Mouse (Mus musculus): ENCODE measurements around the gene Tmem183a. TPM values are rescaled to one million over a fixed set of nuclear protein-coding genes. Genes with fewer than 3 reads are reported as not detected.

Gene Tmem183a
- polyA plus RNA-seq, 1 experiment from 2014 or later = 95.9 TPM

DNA sequence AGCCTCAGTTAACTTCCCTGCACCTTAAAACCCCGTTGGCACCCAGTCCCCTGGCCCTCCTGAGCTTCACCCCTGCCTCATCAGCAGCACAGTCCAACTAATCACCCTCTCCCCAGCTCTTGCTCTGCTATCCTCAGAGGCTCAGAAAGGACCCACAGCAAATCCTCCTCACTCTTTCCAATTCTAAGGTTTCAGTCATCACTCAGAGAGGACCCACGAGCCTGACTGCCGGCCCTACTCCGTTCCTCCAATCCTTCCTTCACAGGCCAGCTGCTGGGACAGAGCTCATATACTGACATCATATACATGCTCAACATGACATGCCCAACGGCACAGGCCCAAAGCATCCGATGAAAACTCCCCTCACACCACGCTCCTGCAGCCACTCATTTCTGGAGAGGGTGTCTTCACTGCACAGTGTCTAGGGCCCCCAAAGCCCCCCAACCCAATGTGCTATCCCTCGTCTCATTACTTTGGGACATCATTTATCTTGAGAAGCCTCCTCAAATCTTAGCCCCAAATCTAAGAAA, 18.9 kb downstream of the Tmem183a start:
- H3K4me3 ChIP-seq = peak overlapping the region; percentile 68

DNA sequence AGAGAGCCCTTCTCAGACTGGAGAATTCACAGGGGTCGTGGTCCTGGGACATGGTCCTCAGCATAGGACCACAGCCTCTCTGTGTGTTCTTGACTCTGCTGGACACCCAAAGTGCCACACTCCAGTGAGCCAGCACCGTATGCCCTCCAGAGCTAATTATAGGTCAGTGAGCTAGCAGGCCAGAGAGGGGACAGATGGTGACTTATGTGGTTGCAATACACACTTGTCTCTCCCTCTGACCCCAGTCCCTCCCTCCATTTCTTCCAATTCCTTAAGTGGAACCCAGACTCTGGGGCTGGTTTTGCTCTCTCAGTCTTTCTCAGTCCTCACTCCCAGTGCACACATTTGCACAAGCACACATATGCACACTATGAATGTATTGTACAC, 19.5 kb downstream of the Tmem183a start:
- Histone ChIP-seq H3K4me3 (peak overlapping the region; percentile 68), H3K9me3 (no peaks in the 10 kb centered on the region), H3K27me3 (ENCODE audit: insufficient read depth, poor library complexity, severe bottlenecking) (no peaks in the 10 kb centered on the region), H3K36me3 (peaks cover 20% of the 10 kb centered on the region), H3K4me1 (peaks cover 72% of the 10 kb centered on the region), H3K27ac (peak overlapping the region; percentile 67)
- no peak for DNase-seq (ENCODE audit: low spot score)
- 55% methylated on average over 2 of the region's 2 CpGs for WGBS

More for the DNA sequence above, 18.9 kb downstream of the Tmem183a start:
- no peaks in the 10 kb centered on the region for H3K27me3 ChIP-seq (ENCODE audit: insufficient read depth, poor library complexity, severe bottlenecking)
- peaks cover 25% of the 10 kb centered on the region for H3K36me3 ChIP-seq
- 60% methylated on average over 8 of the region's 8 CpGs for WGBS
- H3K9me3 ChIP-seq = no peaks in the 10 kb centered on the region
- H3K27ac ChIP-seq = peak overlapping the region; percentile 67
- peaks cover 66% of the 10 kb centered on the region for H3K4me1 ChIP-seq
- DNase-seq (ENCODE audit: low spot score) = no peak

DNA sequence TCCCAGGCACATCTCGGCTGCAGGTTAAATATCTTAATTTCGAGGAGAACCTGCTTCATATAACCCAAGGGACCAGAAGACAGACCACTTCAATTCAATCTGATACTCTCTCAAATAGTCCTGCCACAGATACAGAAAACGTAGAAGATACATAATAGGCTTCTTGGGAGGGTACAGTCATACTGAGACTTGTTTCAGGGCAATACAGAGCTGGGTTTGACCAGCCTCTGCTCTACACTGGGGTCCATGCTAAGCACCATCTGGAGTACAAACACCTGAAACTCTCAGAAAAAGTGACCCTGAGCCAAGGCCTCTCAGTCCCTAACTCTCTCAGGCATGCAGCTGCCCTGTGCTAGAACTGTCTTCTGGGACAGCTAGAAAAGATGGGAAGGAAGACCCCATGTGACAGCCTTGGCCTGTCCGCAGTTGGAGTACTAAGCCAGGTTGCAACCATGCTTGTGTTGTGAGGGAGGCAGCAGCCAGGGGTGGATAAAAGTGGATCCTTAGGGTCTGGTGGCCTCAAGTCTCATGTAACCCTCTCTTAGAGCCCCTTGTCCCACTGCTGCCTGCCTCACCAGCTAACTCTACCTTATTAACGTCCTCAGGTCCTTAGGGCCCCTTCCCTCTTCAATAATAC, 20.0 kb downstream of the Tmem183a start:
- Histone ChIP-seq H3K36me3 (peaks cover 14% of the 10 kb centered on the region), H3K4me1 (peaks cover 76% of the 10 kb centered on the region), H3K4me3 (peak overlapping the region; percentile 68), H3K27me3 (ENCODE audit: insufficient read depth, poor library complexity, severe bottlenecking) (no peaks in the 10 kb centered on the region), H3K27ac (peak overlapping the region; percentile 67), H3K9me3 (no peaks in the 10 kb centered on the region)
- no peak for DNase-seq (ENCODE audit: low spot score)
- WGBS = 74% methylated on average over 5 of the region's 5 CpGs

DNA sequence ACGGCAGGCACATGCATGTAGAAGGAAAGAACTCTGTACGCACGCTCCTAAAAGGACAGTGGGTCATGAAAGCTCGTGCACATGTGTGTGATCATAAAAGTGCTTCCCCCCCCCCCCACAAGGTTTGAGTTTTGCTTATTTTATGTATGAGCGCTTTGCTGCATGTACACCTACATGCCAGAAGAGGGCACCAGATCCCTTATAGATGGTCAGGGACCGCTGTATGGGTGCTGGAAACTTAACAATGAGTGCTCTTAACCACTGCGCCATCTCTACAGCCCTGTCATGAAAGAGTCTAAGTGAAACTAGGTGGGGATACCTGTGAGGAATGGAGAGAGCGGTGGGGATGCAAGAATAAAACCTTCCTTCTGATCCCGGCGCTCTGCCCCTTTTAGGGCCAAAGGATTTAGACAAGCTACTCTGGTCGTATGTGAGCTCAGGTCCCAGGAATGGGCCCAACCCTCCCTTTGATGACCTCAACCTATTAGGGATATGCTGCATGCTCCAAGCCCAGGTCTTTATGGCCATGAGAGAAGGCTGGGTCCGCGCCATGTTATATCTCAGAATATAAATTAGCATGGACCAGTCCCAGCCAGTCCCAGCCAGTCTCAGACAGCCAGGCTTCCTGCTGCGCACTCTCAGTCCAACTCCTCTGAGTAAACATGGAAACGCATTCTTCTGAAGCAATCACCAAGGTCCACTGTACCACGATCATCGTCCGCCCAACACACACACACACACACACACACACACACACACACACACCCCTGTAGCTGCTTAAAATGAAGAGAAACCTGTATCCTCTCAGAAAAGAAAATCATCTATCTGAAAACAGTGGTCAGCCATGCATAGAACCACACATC, 21.8 kb downstream of the Tmem183a start:
- 92% methylated on average over 18 of the region's 18 CpGs for WGBS
- Histone ChIP-seq H3K4me1 (peaks cover 82% of the 10 kb centered on the region), H3K36me3 (0 out of 2 replicates have a peak, but pooled peaks cover 4% of the 10 kb centered on the region), H3K9me3 (no peaks in the 10 kb centered on the region), H3K27ac (peak overlapping the region; percentile 59; the same call in 1 of the 2 replicates), H3K4me3 (no peak overlapping the region), H3K27me3 (ENCODE audit: insufficient read depth, poor library complexity, severe bottlenecking) (no peaks in the 10 kb centered on the region)
- DNase-seq (ENCODE audit: low spot score) = no peak

DNA sequence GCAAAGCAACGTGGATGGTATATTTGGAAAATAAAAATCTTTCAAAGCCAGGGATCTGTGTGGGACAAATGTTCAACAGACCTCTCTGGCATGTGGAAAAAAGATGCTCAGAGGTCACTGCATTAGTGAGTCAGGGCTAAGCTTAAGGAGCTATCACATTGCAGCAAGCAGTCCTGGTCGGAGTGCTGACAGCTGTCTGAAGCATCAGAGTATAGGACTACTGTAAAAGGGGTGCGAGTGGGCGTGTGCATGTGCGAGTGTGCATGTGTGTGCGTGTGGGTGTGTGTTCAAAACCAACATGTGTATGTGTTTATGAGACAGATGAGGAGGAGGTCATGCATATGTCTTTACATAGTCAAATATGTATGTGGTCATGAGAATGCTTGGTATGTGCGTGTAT, 22.6 kb downstream of the Tmem183a start:
- peaks cover 82% of the 10 kb centered on the region for H3K4me1 ChIP-seq
- no peaks in the 10 kb centered on the region for H3K9me3 ChIP-seq
- 0 out of 2 replicates have a peak, but pooled peaks cover 4% of the 10 kb centered on the region for H3K36me3 ChIP-seq
- H3K27ac ChIP-seq = peak overlapping the region; percentile 59
- H3K27me3 ChIP-seq (ENCODE audit: insufficient read depth, poor library complexity, severe bottlenecking) = no peaks in the 10 kb centered on the region
- no peak for DNase-seq (ENCODE audit: low spot score)
- 60% methylated on average over 7 of the region's 7 CpGs for WGBS
- peak overlapping the region; percentile 6; the same call in 1 of the 2 replicates for H3K4me3 ChIP-seq

DNA sequence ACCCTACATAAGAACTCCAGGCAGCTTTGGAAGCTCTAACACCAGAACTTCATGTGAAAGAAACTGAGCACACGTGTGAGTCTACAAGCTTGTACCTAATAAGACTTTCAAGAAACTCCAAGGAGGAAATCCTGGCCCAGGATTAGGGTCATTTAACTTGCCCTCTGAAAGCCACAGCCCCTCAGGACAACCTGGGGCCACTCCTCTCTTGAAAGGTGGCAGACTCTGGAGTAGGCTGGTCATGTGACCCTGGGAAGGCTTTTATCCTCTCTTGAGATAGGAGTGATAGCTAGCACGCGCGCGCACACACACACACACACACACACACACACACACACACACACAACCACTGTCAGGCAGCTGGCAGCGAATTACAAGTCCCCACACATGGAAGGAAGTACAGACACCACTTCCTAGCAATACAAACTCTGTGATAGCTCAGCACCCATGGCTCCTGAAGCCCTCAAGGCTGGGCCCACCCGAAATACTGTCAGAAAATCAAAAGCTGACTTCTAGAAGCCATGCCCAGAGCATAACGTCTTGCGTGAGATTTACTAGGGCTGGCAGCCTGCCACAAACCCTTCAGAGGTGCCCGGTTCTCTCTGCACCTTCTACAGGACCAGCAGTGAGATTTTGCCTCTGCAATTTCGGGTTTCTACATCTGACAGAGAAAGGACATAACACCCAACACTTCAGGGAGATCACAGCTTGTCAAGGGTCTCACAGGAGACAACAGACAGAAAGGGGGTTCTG, 24.6 kb downstream of the Tmem183a start:
- peak overlapping the region; percentile 37 for H3K27ac ChIP-seq
- 0 out of 2 replicates have a peak, but pooled peaks cover 4% of the 10 kb centered on the region for H3K36me3 ChIP-seq
- H3K4me1 ChIP-seq = peaks cover 81% of the 10 kb centered on the region
- no peaks in the 10 kb centered on the region for H3K9me3 ChIP-seq
- 64% methylated on average over 11 of the region's 11 CpGs for WGBS
- no peaks in the 10 kb centered on the region for H3K27me3 ChIP-seq (ENCODE audit: insufficient read depth, poor library complexity, severe bottlenecking)
- no peak overlapping the region for H3K4me3 ChIP-seq
- no peak for DNase-seq (ENCODE audit: low spot score)

DNA sequence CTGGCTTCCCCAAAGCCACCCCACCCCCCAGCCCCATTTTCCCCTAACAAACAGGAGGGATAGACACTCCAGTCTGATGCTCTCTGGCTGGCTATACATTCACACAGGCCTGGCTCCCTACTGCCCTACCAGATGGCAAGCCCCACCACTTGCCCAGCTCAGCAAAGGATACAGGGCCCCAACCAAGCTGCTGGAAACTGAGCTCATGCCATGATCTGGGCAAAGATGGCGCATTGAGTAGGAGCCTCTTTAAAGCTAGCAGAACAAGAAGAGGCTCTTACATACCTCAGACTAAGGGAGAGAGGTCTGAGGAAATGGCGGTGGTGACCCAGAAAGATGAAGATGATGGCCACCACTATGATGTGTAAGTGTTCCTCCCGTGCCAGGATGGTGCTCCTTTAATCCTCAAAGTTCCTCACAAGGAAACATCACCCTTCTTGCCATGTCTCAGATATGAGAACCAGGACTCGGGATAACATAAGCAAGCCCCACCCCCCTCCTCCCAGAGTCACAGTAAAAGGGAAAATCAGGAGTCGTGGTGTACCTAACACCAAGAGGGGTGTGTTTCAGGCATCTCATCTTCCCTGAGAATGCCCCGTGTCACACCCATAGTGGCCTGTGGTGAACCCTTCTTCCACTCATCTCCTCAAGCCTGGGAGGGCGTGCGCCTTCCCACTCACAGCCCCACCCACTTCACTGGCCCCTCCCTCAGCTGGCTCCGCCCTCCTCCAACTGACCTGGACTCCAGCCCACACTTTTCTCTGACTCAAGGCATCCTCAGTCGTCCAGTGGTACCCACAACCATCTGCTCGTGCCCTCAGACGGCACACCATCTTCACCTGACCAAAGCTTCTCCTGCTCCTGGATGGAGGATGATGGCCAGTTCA, 25.6 kb downstream of the Tmem183a start:
- WGBS = 81% methylated on average over 12 of the region's 12 CpGs
- H3K27ac ChIP-seq = peak overlapping the region; percentile 63; the same call in 1 of the 2 replicates
- no peak overlapping the region for H3K4me3 ChIP-seq
- H3K9me3 ChIP-seq = no peaks in the 10 kb centered on the region
- no peak for DNase-seq (ENCODE audit: low spot score)
- H3K4me1 ChIP-seq = peaks cover 80% of the 10 kb centered on the region
- 0 out of 2 replicates have a peak, but pooled peaks cover 4% of the 10 kb centered on the region for H3K36me3 ChIP-seq
- H3K27me3 ChIP-seq (ENCODE audit: insufficient read depth, poor library complexity, severe bottlenecking) = no peaks in the 10 kb centered on the region

DNA sequence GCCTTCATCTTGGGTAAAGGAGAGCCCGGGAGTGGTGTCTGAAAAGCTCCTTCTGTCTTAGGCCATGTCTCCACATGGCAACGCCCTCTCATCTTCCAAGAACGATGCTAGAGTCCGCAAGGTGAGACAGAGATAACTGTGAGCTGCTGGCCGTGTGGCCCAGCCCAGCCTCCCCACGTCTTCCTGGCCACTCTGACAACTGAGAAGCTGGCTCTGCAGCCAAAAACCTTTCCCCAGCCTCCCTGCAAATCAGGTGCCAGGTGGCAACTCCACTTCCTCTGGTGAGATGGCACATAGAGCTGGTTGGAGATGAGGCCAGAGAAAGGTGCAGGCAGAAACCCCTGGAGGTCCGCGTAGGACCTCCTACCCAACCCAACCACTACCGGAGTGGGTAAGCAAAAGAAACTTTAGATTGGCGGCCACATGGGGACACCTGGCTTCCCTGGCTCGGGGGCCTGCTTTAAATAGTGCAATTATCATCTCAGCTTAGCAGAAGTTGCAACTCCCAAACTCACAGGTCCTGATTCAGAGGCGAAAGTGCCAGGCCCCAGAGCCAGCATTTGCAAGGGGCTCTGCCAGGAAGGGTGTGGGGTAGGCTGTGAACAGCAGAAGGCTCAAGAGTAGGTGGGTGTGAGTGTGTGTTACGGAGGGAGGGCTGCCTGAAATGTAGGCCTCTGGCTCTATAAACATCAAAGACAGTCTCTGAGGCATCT, 26.4 kb downstream of the Tmem183a start:
- no peaks in the 10 kb centered on the region for H3K9me3 ChIP-seq
- whole genome bisulfite sequencing = 73% methylated on average over 13 of the region's 13 CpGs
- H3K27me3 ChIP-seq (ENCODE audit: insufficient read depth, poor library complexity, severe bottlenecking) = no peaks in the 10 kb centered on the region
- peaks cover 80% of the 10 kb centered on the region for H3K4me1 ChIP-seq
- H3K36me3 ChIP-seq = 0 out of 2 replicates have a peak, but pooled peaks cover 4% of the 10 kb centered on the region
- no peak for DNase-seq (ENCODE audit: low spot score)
- peak overlapping the region; percentile 63 for H3K27ac ChIP-seq
- H3K4me3 ChIP-seq = no peak overlapping the region

DNA sequence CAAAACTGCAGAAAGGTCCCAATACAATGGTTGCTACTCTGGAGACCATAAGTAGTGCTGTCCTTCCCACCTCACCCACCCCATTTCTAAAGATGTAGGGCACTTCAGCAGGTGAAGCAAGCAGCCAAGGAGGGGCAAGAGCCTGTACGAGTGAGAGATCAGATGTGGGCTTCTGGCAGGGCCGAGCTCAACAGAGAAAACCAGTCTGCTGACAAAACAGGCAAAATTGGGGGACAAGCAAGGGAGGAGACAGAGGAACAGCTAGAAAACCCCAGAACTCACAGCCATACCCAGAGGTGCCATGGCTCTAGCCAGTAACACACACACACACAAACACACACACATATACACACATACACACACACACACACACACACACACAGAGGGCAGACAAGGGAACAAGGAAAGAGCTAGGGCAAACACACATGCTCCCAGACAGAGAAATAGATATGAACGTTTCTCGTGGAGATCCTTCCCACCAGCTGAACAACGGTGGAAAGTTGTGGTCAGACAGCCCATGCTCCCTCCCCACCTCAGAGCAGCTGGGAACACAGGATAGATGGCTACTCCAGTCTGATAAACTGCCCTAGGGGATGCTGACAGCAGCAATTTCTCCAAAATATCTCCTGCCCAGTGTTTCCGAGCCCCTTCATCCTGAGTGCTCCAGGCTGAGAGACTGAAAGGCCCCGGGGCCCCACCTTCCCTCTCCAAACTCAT, 27.5 kb downstream of the Tmem183a start:
- H3K4me1 ChIP-seq = peaks cover 70% of the 10 kb centered on the region
- no peaks in the 10 kb centered on the region for H3K9me3 ChIP-seq

DNA sequence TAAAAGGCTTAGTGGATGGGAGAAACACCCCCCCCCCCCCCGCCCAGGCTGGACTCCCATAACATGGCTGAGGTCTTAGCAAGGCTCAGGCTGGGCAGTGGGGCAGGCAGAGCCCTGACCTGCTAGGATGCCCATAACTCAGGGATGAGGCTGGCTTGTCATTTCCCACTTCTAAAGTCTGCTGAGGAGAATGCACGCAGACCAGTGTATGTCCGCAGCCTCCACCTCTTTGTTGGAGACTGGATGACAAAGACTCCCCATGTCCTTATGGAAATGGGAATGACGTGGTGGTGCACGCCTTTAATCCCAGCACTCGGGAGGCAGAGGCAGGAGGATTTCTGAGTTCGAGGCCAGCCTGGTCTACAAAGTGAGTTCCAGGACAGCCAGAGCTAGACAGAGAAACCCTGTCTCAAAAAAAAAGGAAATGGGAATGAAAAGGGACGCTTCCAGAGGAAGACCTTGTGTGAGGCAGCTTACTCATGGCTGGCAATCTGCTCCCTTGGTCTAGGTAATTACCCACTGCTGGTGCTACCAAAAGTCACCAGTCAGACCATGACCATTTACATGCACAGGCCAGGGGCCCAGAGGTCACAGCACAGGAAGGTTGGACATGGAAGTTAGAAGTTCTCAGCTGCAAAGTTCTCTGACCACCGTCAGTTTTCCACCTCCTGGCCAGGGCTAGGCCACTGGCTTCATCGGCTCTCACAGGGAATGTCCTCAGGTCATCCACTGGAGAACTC, 28.2 kb downstream of the Tmem183a start:
- Histone ChIP-seq H3K36me3 (0 out of 2 replicates have a peak, but pooled peaks cover 4% of the 10 kb centered on the region), H3K4me3 (0 out of 2 replicates have a peak overlapping the region, but pooled peaks have one; percentile 28), H3K27ac (peak overlapping the region; percentile 69), H3K9me3 (no peaks in the 10 kb centered on the region), H3K4me1 (peaks cover 68% of the 10 kb centered on the region), H3K27me3 (ENCODE audit: insufficient read depth, poor library complexity, severe bottlenecking) (no peaks in the 10 kb centered on the region)
- DNase-seq (ENCODE audit: low spot score) = no peak
- WGBS = 89% methylated on average over 9 of the region's 10 CpGs

More for the DNA sequence above, 27.5 kb downstream of the Tmem183a start:
- H3K27me3 ChIP-seq (ENCODE audit: insufficient read depth, poor library complexity, severe bottlenecking) = no peaks in the 10 kb centered on the region
- DNase-seq (ENCODE audit: low spot score) = no peak
- H3K36me3 ChIP-seq = no peaks in the 10 kb centered on the region
- WGBS = 49% methylated on average over 7 of the region's 7 CpGs
- no peak overlapping the region for H3K4me3 ChIP-seq
- peak overlapping the region; percentile 63 for H3K27ac ChIP-seq

Measured in heart, embryonic 10.5 days (tissue).